Comparison of ENCODE assay signal across 8 mouse cellular contexts in genomic region chr15:96709491-96710351, GRCm38 (mm10). TPM values are rescaled to one million over a fixed set of nuclear protein-coding genes. Genes with fewer than 3 reads are reported as not detected.
A peak's percentile ranks its signal among the peaks of the same experiment; 100 is the strongest.
DNase-seq lines count a peak whose midpoint lies in the region; ATAC-seq and TF ChIP-seq lines count a peak whose summit lies in the region.

No protein-coding gene starts in this region.

- TF ChIP-seq CTCF in liver, embryonic 14.5 days (IDR thresholded peaks at IDR 0.05; ENCODE audit: low read depth) = no peak
- TF ChIP-seq CTCF in stomach, postnatal 0 days (IDR thresholded peaks at IDR 0.05; ENCODE audit: low read depth) = peak; percentile 34; the same call in 1 of the 2 replicates

- peak; percentile 97 for DNase-seq in c-Kit-negative CD71-positive TER-119-positive erythroid progenitor cells, embryonic 14.5 days (ENCODE audit: low read depth, low spot score)
- DNase-seq in fibroblast of lung, adult 2 months (ENCODE audit: low read depth) = peak; percentile 90
- peak; percentile 97 for DNase-seq in kidney, postnatal 25 days
- peak; percentile 92 to 94 (median 94) for DNase-seq in liver, embryonic 14.5 days (ENCODE audit: low read depth in 3 of 3, low spot score in 3 of 3)
- DNase-seq in neural tube, embryonic 11.5 days (ENCODE audit: low spot score) = peak; percentile 99
- DNase-seq in stomach, postnatal 0 days (ENCODE audit: low spot score) = peak; percentile 98

- H3K4me3 ChIP-seq in heart, embryonic 15.5 days = peak overlapping the region; percentile 58
- peak overlapping the region; percentile 80 to 85 for H3K4me3 ChIP-seq in liver, embryonic 14.5 days (ENCODE audit: insufficient read depth in 1 of 2, low read depth in 2 of 2, low read length in 2 of 2)
- peak overlapping the region; percentile 54 for H3K4me3 ChIP-seq in neural tube, embryonic 11.5 days (ENCODE audit: low read depth, low read length)
- H3K4me3 ChIP-seq in stomach, postnatal 0 days (ENCODE audit: low read depth, low read length) = peak overlapping the region; percentile 52

- H3K4me1 ChIP-seq in heart, embryonic 15.5 days (replicated peaks) = peaks cover 3% of the 10 kb centered on the region
- H3K4me1 ChIP-seq in liver, embryonic 14.5 days (replicated peaks; ENCODE audit: control insufficient read depth in 2 of 2, insufficient read depth in 2 of 2, low read length in 1 of 2) = peaks cover 13 to 18% of the 10 kb centered on the region in 2 experiments
- peaks cover 7% of the 10 kb centered on the region; the same call in 1 of the 2 replicates for H3K4me1 ChIP-seq in neural tube, embryonic 11.5 days (ENCODE audit: control insufficient read depth, insufficient read depth, low read length)
- H3K4me1 ChIP-seq in stomach, postnatal 0 days (replicated peaks; ENCODE audit: control insufficient read depth, insufficient read depth) = no peaks in the 10 kb centered on the region; the same call in 1 of the 2 replicates

- H3K27me3 ChIP-seq in heart, embryonic 15.5 days = no peaks in the 10 kb centered on the region
- H3K27me3 ChIP-seq in liver, embryonic 14.5 days (ENCODE audit: control insufficient read depth, insufficient read depth, low read length) = no peaks in the 10 kb centered on the region
- no peaks in the 10 kb centered on the region for H3K27me3 ChIP-seq in neural tube, embryonic 11.5 days (ENCODE audit: control insufficient read depth, insufficient read depth, low read length)
- H3K27me3 ChIP-seq in stomach, postnatal 0 days (ENCODE audit: control insufficient read depth, insufficient read depth, low read length) = no peaks in the 10 kb centered on the region

- no peaks in the 10 kb centered on the region for H3K9me3 ChIP-seq in heart, embryonic 15.5 days (replicated peaks)
- no peaks in the 10 kb centered on the region for H3K9me3 ChIP-seq in liver, embryonic 14.5 days (ENCODE audit: control insufficient read depth, low read length)
- no peaks in the 10 kb centered on the region for H3K9me3 ChIP-seq in neural tube, embryonic 11.5 days (ENCODE audit: control insufficient read depth, low read length)
- no peaks in the 10 kb centered on the region for H3K9me3 ChIP-seq in stomach, postnatal 0 days (ENCODE audit: control insufficient read depth, low read length)

- H3K36me3 ChIP-seq in heart, embryonic 15.5 days = no peaks in the 10 kb centered on the region
- no peaks in the 10 kb centered on the region for H3K36me3 ChIP-seq in liver, embryonic 14.5 days (replicated peaks; ENCODE audit: control insufficient read depth, insufficient read depth, low read depth)
- no peaks in the 10 kb centered on the region for H3K36me3 ChIP-seq in neural tube, embryonic 11.5 days (ENCODE audit: control insufficient read depth, insufficient read depth, low read length)
- H3K36me3 ChIP-seq in stomach, postnatal 0 days (ENCODE audit: control insufficient read depth, insufficient read depth, low read length) = no peaks in the 10 kb centered on the region

- peak; percentile 73 for ATAC-seq in CD4-positive, CD25-positive, alpha-beta regulatory T cell, adult 4 months
- peak; percentile 93 for ATAC-seq in heart, embryonic 15.5 days (replicated peaks; ENCODE audit: insufficient number of reproducible peaks, insufficient read depth, low FRiP score, low read depth)
- ATAC-seq in liver, embryonic 14.5 days (ENCODE audit: insufficient read depth) = peak; percentile 94
- ATAC-seq in neural tube, embryonic 11.5 days (ENCODE audit: insufficient read depth, low FRiP score, low TSS enrichment) = peak; percentile 92
- peak; percentile 92 for ATAC-seq in stomach, postnatal 0 days (ENCODE audit: low FRiP score, low TSS enrichment)

- peak overlapping the region; percentile 76 for H3K9ac ChIP-seq in heart, embryonic 15.5 days
- H3K9ac ChIP-seq in liver, embryonic 14.5 days (replicated peaks) = peak overlapping the region; percentile 91
- H3K9ac ChIP-seq in neural tube, embryonic 11.5 days (ENCODE audit: low read length) = peak overlapping the region; percentile 89
- peak overlapping the region; percentile 82 for H3K9ac ChIP-seq in stomach, postnatal 0 days (ENCODE audit: low read length)

- TF ChIP-seq EP300 in liver, embryonic 14.5 days (IDR thresholded peaks at IDR 0.05; ENCODE audit: low read depth) = 0 out of 2 replicates have a peak, but pooled peaks have one; percentile 19
- peak; percentile 3 for TF ChIP-seq EP300 in stomach, postnatal 0 days (optimal IDR thresholded peaks at IDR 0.05)

- peak overlapping the region; percentile 94 for H3K4me2 ChIP-seq in heart, embryonic 15.5 days
- H3K4me2 ChIP-seq in liver, embryonic 14.5 days (ENCODE audit: low read depth) = peak overlapping the region; percentile 96
- peak overlapping the region; percentile 83 for H3K4me2 ChIP-seq in neural tube, embryonic 11.5 days (ENCODE audit: low read depth)
- H3K4me2 ChIP-seq in stomach, postnatal 0 days (replicated peaks; ENCODE audit: low read depth) = peak overlapping the region; percentile 78

- WGBS in heart, embryonic 15.5 days = under 1% methylated on average over 80 of the region's 80 CpGs
- 1% methylated on average over 80 of the region's 80 CpGs for WGBS in liver, embryonic 14.5 days (ENCODE audit: insufficient replicate concordance)
- under 1% methylated on average over 66 of the region's 80 CpGs for WGBS in neural tube, embryonic 11.5 days
- whole genome bisulfite sequencing in stomach, postnatal 0 days = under 1% methylated on average over 79 of the region's 80 CpGs

- H3K27ac ChIP-seq in heart, embryonic 15.5 days = peak overlapping the region; percentile 97
- H3K27ac ChIP-seq in liver, embryonic 14.5 days = peak overlapping the region; percentile 81
- peak overlapping the region; percentile 93 for H3K27ac ChIP-seq in neural tube, embryonic 11.5 days (ENCODE audit: low read depth, low read length)
- H3K27ac ChIP-seq in stomach, postnatal 0 days (replicated peaks) = peak overlapping the region; percentile 99

RNA-seq across cellular contexts. Expression of gene Slc38a2, which starts 10.2 kb away (rescaled TPM):
- 10 to 100 TPM; 34.6 to 44.7 TPM for polyA plus RNA-seq in CD4-positive, CD25-positive, alpha-beta regulatory T cell, adult 4 months (2017; shearing (Covaris generic))
- 158 and 170 TPM in 2 replicates for polyA plus RNA-seq in heart, embryonic 15.5 days (2015; fragmentation: Nextera tagmentation; extraction: Ambion mirVana)
- polyA plus RNA-seq in liver, embryonic 14.5 days (2012; rRNA removed) = 16.9 and 19.9 TPM in 2 replicates
- polyA plus RNA-seq in liver, embryonic 14.5 days (2014; fragmentation: Nextera tagmentation; extraction: Ambion mirVana) = 28.8 and 32.8 TPM in 2 replicates
- 217 and 219 TPM in 2 replicates for polyA plus RNA-seq in neural tube, embryonic 11.5 days (2014; fragmentation: Nextera tagmentation; extraction: Ambion mirVana)
- polyA plus RNA-seq in stomach, postnatal 0 days (2015; fragmentation: Nextera tagmentation; extraction: Ambion mirVana) = 55.3 and 63.0 TPM in 2 replicates

Comparison
In these comparisons a context has a peak if more than half of its experiments do, and no peak if none do; other contexts are left out.
1. Peak in every context shown above with its lines: DNase-seq, ATAC-seq, H3K4me3 ChIP-seq and H3K27ac ChIP-seq.